Mouse (Mus musculus) left cerebral cortex, postnatal 10 days (tissue): ENCODE results near the gene Crip2. TPM values are rescaled to one million over a fixed set of nuclear protein-coding genes. Genes with fewer than 3 reads are reported as not detected.

ENCODE experiments used
- DNase-seq, 2 experiments: peaks; one replicate each; pipeline ENCODE4 v3.0.0; 2021 to 2022; ENCODE audit warnings: low spot score in 2 of 2, mixed read lengths in 1 of 2; ENCODE audit errors: extremely low spot score in 1 of 2
- intact Hi-C: fragments of 180-260 bp; cut with DNase I; formaldehyde crosslinking; loops from one replicate; pipeline ENCODE4 v1.15.1; 2025
- total RNA-seq, 2 experiments: library from RNA; stranded (reverse); gene quantifications; 2 replicates each; pipeline ENCODE4 v1.2.3; 2021

Crip2 gene
- total RNA-seq, 2 experiments from 2014 or later = 220 to 253 TPM

DNA sequence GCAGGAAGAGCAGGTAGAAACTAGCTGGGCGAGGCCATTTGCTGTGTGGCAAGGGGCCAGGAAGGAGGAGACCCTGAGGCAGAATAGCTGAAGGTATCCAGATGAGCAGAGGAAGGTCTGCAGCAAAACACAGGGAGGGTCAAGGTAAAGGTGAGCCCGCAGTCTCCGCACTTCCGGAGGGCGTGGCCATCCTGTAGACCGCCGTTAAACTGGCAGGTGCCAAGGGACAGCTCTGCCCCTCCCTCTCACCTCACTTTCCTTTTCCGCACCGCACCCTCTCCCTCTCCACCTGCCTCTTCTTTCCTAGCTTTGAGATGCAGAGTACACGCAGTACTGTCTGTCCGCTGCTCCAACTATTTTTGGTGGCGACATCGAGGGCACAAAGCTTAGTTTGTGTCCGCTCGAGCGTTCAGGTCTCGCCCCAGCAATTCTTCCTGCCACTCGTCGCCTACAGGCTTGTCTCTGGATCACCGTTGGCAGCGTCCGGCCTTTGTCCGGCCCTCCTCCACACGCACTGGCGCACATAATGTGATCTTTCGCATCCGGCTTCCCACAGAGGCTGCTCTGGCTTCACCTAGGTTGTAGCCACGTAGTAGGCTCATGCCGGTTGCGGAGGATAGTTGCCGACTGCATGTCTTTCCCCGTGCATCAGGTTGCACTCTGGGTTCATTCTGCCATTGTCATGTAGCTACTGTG is 15.2 kb downstream of the Crip2 start:
- peak in 1 of 2 experiments; percentile 70 for DNase-seq
- intact Hi-C loops = no loop called here

DNA sequence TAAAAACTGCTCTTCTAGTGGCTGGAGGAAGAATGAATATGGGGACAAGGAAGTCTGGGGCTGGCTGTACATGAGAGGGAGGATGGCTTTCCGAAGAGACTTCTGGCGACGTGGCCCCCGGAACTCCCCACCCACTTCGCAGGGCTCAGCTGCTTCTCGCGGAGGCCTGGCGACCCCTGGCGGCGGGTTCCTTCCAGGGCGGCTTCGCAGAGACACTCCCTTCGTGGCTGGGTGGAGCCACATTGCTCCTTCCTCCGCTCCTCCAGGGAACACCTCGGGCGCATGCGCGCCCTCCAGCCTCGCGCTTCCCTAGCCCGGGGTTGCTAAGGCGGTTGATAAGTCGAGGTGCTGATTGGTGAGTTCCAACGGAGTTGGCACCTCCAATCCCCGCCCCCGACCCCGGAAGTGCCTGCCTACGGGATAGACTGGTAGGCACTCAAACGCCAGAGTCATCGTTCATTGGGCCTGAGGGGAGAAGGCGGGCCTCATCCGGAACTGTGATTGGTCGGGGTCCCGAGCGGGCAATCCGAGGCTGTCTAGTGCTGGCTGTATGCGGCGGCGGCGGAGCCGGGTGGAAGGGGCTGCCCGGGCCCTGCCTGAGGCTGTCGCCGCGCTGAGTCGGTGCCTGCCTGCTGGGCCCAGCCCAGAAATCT is 16.0 kb downstream of the Crip2 start, which contains the start of gene Tedc1:
Tedc1 (plus strand) TSS at position 535 of the 653 bp plus-strand sequence.
- intact Hi-C loops = no loop called here
- peak; percentile 98 to 99 for DNase-seq

DNA sequence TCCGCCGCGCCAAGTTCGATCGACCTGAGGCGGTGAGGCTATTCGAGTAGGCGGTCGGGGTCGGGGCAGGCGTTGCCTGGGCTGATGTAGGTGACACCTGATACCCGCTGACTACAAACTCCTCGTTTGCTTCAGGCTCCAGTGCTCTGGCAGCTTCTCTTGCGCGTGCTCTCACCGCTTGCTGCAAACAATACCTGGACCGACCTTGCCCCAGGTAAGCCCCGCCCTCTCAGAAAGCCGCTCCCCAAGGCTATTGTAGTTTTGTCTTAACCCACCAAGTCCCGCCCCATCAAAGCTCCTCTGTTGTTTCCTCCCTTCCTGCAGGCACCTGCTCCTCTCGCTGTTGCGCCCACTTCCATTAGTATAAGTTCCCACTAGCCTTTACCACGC is 16.5 kb downstream of the Crip2 start:
- DNase-seq = no peak
- intact Hi-C loops = no loop called here

DNA sequence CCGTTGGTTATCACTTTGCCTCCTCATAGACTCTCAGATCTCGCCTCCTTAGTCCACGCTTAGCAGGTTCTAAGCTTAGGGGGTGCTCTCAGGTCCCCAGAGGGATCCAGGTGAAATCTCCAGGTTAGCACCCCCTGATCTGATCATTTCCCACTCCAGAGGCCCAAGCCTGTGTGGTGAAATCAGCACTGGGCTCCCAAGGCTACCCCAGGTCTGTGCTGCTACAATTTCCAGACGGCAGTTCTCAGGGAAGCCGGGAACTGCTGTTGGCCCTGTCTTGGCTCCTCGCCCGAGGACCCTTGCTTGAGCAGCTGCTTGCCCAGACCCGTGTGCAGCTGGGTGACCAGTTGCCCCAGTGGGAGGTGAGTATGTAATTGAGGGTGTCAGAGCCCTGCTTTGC is 17.0 kb downstream of the Crip2 start:
- intact Hi-C loops = no loop called here
- peak in 1 of 2 experiments; percentile 47 for DNase-seq

DNA sequence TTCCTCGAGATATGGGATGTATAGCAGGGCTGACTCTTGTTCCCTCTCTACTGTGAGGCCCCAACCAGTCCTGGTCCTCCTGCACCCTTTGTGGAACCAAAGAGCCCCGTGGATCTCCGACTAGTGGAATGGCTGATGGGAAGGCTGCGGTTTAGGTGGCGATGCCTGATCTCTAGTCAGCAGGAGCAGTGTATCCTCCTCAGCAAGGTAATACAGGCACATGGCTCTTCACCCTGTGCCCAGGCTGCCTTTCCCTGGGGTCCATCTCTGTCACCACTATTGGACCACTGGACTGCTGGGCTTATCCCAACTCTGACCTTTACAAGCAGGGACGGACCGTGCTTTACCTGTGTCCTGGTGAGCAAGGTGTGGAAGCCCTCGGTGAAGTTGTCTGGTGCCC is 17.5 kb downstream of the Crip2 start:
- no peak for DNase-seq
- intact Hi-C loops = no loop called here

DNA sequence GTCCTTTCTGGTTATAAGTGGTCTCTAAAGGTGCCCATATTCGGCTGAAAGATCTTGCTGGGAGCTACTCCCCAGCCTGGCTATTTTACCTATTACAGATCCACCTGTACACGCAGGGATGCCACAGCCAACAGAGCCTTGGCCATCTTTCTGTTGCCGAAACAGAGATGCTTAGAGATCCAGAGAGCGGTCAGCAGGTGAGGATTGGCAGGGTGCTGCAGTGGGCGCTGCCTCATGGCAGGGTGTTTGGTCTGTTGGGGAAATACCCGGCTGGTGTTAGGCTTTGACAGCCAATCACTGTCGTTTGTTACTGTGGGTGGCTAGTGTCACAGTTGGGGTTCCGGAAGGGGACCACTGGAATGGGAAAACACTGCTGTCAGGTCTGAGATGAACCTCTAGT is 17.9 kb downstream of the Crip2 start:
- intact Hi-C loops = no loop called here

DNA sequence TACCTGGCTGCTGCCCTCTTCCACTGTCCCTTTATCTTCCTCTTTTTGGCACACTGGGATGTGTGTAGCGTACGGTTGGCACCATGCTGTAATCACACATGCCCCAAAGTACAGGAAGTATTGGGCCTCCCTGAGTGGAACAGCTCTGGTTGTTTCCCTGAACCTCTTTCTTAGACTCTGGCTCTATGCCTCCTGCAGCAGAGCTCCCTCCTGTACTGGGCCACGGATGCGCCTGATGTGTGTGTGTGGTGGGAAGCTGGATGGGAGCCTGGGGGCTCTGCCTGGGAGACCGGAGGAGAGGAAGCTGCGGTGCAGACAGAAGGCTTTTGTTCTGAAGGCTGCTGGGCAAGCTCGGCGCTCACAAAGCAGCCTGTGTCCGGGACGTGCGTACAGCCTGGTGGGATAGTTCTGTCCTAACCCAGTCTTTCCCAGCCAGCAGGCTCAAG is 23.5 kb downstream of the Crip2 start:
- intact Hi-C loops = no loop called here
- peak in 1 of 2 experiments; percentile 67 for DNase-seq

More for the DNA sequence above, 17.9 kb downstream of the Crip2 start:
- no peak for DNase-seq

DNA sequence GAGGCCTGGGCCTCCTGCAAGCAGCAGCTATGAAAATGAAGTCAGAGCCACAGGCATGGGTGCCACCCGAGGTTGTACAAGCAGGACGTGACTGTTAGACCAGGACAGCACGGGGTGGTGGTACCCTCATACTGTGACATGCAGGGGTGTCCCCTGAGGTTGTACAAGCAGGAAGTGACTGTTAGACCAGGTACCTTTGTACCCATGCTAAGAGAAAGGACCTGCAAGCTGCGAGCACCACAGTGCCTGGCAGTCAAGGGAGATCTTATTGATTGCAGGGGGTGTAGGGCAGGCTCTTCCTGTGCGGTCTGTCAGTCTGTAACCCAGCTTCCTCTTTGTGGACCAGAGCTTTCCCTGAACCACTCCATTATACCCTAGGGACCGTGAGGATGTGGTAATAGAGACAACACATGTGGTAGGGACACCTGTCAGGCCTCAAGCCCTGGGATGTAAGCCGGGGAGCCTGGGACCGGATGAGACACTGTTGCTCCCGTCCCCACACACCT is 28.0 kb downstream of the Crip2 start:
- DNase-seq = no peak
- intact Hi-C loops = no loop called here

DNA sequence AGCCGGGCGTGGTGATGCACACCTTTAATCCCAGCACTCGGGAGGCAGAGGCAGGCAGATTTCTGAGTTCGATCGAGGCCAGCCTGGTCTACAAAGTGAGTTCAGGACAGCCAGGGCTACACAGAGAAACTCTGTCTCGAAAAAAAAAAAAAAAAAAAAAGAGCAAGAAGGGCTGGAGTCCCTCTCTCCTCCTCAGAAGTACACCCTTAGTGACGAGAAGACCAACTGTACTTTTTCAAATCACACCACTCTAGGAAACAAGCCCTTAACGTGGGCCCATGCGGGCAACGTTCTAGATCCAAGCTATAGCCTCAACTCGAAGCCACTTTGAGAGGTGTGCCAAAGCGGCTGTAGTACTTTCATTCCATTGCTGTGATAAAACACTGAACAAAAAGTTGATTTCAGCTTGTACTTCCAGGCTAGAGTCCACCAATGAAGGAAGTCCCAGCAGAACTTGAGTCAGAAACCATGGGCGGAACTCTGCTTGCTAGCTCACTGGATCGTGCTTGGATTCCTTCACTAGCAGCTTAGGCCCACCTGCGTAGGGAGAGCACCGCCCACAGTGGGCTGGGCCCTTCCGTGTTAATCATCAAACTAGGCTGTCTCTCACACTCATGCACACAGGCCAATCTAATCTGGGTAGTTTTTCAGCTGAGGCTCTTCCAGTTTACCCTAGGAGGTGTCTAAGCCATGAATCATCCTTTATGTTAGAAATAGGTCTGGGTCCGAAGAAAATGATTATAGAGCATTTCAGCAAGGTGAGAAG is 37.1 kb downstream of the Crip2 start:
- intact Hi-C loops = no loop called here
- DNase-seq = peak in 1 of 2 experiments; percentile 12

DNA sequence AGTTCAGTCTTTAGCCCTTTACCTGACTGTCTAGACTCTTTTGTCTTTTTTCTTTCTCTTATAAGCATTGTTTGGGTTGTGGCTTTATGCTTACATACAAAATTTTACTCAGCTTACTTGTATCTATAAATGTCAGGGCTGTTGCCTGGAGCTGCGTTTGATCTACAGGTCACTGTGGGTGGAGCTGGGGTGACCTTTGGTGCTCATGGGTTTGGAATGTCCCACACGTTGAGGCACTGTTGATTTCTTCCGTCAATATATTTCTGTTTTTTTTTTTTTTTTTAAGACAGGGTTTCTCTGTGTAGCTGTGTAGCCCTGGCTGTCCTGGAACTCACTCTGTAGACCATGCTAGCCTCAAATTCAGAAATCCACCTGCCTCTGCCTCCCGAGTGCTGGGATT is 41.0 kb downstream of the Crip2 start:
- intact Hi-C loops = no loop called here
- no peak for DNase-seq

DNA sequence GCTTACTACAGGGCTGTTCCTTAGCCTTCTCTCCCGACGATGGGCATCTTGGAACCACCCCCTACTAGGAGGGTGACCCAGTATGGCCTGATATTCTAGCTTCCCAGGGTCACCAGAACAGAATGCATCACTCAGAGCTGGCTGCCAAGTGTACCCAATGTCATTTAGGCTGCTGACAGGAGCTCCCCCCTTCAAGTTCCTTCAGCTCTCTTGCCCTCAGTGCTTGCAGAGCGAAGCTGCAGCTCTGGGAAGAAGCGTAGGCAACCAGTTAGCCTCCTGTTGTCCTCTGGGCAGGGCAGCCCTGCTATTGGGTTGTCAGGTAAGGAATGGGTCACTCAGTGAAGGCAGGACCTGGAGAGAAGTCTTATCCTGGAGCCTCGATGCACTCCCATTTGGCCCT is 44.9 kb downstream of the Crip2 start:
- intact Hi-C loops = loop anchor here (5.0 kb wide), 1 partner anchor 43 kb away; the partner anchor contains the start of gene Crip2
- no peak for DNase-seq

DNA sequence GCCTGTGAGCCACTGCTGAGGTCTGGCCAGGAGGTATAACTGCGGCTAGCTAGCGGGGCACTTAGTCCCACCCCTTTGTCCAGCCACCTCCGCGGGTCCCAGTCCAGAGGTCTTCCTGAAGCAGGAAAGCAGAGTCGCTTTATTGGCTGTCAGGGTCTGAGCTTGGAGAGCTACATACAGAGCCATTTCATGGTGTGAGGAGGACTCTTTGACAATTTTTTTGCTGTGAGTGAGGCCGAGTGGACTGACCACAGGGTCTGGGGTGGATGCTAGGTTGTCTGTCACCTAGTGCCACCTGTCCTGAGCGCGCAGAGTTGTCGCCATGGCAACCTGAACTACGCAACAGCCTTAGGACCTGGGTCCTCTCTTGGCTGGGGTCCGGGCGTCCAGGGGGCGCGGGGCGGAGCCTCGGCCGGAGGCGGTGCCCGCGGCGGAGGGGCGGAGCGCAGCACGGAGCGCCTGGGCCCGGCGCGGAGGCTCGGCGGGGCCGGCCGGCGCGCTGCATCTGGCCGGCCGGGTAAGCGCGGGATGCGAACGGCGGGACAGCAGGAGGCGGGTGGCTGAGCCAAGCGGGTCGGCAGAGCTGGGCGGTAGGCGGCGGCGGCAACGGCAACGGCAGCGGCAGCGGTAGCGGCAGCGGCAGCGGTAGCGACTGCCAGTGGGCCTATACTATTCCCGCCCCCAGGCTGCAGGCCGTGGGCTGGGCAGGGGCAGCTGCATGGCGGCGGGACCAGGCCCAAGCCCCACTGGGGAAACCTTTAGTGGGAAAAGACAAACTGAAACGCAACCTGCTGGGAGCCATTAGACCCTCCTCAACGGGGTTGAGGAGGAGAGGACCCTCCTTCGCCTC is 45.6 kb downstream of the Crip2 start, which contains the start of gene Tmem121:
Tmem121 (plus strand) TSS at position 489 of the 850 bp plus-strand sequence.
- peak in 1 of 2 experiments; percentile 71 for DNase-seq
- intact Hi-C loops = loop anchor here (5.0 kb wide), 1 partner anchor 43 kb away; the partner anchor contains the start of gene Crip2

DNA sequence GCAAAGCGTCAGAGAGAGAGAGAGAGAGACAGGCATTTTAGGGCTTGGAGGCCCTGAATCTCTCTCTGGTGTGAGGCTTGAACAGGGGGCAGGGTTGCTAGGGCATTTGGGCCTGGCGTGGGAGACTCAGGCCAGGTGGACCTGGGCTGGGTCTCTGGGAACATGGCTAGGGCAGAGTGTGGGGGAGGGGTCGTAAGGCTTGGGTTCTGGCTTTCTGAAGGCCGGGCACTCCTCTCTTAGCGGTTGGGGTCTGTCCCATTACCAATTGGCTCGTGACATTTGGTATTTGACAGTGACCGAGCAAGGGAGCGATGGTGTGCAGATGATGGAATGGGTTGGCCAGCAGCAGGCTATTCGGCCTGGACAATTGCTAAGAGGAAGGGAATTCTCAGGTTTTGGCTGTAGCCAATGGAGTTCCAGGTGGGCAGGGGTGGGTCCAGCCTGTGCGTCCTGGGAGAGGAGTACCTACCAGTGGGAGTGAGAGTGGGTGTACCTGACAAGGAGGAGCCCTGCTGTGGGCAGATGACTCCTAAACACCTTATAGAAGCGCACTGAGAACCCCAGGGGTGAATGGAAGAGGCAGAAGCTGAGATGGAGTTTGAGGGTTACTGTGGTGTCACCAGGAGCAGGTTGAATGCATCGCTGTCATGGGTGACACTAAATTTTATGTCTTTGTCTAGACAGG is 46.4 kb downstream of the Crip2 start:
- intact Hi-C loops = loop anchor here (5.0 kb wide), 1 partner anchor 44 kb away; the partner anchor contains the start of gene Crip2
- DNase-seq = peak in 1 of 2 experiments; percentile 45

DNA sequence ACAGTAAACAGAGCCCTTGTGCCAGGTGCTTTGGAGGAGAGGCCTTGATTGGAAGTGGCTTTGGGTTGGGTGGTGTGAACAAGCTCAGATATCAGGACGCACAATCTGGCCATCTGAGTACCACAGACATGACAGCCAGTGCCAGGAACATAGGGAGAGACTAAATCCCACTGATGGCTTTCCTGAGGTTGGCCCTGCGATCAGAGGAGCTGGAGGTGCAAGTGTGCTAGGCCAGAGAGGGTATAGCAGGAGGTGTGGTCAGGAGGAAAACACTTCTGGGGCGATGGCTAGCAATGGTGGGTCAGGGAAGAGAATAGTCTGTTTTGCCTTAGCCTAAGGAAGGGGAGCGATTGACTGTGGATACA is 47.0 kb downstream of the Crip2 start:
- intact Hi-C loops = loop anchor here (5.0 kb wide), 1 partner anchor 45 kb away; the partner anchor contains the start of gene Crip2
- DNase-seq = no peak

DNA sequence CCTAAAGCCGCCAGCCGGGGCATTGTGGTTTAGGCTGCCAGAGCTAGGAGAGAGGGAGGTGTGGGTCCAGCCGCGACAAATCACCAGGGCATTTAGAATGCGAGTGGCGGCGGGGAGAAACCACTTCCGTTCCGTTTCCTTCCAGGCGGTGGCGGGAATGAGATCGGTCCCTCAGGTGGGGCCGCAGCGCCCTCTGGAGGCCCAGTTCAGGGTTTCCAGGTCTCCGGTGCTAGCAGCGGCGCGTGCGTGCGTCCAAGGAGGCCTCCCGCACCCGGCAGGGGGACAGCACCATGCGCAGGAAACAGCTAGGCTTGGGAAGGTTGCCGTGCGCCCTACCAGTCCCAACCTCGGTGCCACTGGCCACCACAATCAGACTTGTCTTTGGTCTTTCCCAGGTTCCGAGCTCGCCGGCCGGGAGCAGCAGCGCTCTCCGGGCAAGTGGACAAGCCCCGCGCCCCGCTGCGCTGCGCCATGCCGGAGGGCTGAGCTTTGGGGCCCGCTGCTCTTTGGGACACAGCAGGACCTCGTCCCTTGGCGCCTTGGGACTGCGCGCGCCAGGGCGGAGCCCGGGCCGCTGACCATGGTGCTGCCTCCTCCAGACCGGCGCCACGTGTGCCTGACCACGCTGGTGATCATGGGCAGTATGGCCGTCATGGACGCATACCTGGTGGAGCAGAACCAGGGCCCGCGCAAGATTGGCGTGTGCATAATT is 47.7 kb downstream of the Crip2 start:
- peak; percentile 89 to 92 for DNase-seq
- intact Hi-C loops = loop anchor here (5.0 kb wide), 1 partner anchor 45 kb away; the partner anchor contains the start of gene Crip2

DNA sequence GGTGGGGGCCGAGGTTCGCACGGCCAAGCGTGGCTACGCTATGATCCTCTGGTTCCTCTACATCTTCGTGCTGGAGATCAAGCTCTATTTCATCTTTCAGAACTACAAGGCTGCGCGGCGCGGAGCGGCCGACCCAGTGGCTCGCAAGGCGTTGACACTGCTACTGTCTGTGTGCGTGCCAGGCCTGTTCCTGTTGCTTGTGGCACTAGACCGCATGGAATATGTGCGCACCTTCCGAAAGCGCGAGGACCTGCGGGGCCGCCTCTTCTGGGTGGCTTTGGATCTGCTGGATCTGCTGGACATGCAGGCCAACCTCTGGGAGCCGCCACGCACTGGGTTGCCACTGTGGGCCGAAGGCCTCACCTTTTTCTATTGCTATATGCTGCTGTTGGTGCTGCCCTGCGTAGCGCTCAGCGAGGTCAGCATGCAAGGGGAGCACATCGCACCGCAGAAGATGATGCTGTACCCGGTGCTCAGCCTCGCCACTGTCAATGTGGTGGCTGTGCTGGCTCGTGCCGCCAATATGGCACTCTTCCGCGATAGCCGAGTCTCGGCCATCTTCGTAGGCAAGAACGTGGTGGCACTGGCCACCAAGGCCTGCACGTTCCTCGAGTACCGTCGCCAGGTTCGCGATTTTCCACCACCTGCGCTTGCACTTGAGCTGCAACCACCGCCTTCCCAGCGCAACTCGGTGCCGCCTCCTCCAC is 48.5 kb downstream of the Crip2 start:
- intact Hi-C loops = loop anchor here (5.0 kb wide), 1 partner anchor 46 kb away; the partner anchor contains the start of gene Crip2
- peak in 1 of 2 experiments; percentile 62 for DNase-seq
